Mouse (Mus musculus) v-Abl transformed pro-B cells (cell line): Measurements from ENCODE around the gene Cabp2.

Experiments
- in situ Hi-C, 2 experiments: fragments of 400-800 bp; cut with MboI; formaldehyde crosslinking; loops; one replicate each; pipeline ENCODE4 v1.15.1; 2025; ENCODE audit not compliant: unreplicated experiment in 2 of 2

Cabp2 gene

GRCm38 (mm10) chr19:4072706-4073424 lies 8.5 kb upstream of the Cabp2 start:
- in situ Hi-C loops: no loop called here

- in situ Hi-C loops: loop anchor here (25.0 kb wide), 2 partner anchors 337 to 362 kb away; partner anchors contain the start of gene Rhod (in 1 of the 2)
Measured at GRCm38 (mm10) chr19:4075531-4075930, 5.8 kb upstream of the Cabp2 start.

GRCm38 (mm10) chr19:4079594-4079993 lies 1.8 kb upstream of the Cabp2 start:
- in situ Hi-C loops: loop anchor here (25.0 kb wide), 2 partner anchors 333 to 358 kb away; partner anchors contain the start of gene Rhod (in 1 of the 2)

GRCm38 (mm10) chr19:4080511-4081009 lies 818 bp upstream of the Cabp2 start:
- in situ Hi-C loops: loop anchor here (25.0 kb wide), 2 partner anchors 332 to 357 kb away; partner anchors contain the start of gene Rhod (in 1 of the 2)

GRCm38 (mm10) chr19:4082219-4082965 lies 1.0 kb downstream of the Cabp2 start:
- in situ Hi-C loops: loop anchor here (25.0 kb wide), 2 partner anchors 330 to 355 kb away; partner anchors contain the start of gene Rhod (in 1 of the 2)

- in situ Hi-C loops: loop anchor here (25.0 kb wide), 2 partner anchors 329 to 354 kb away; partner anchors contain the start of gene Rhod (in 1 of the 2)
Measured at GRCm38 (mm10) chr19:4083316-4083715, 1.9 kb downstream of the Cabp2 start.

GRCm38 (mm10) chr19:4083826-4084225 lies 2.4 kb downstream of the Cabp2 start:
- in situ Hi-C loops: loop anchor here (25.0 kb wide), 2 partner anchors 328 to 353 kb away; partner anchors contain the start of gene Rhod (in 1 of the 2)

GRCm38 (mm10) chr19:4084984-4085383 lies 3.6 kb downstream of the Cabp2 start:
- in situ Hi-C loops: loop anchor here (25.0 kb wide), 2 partner anchors 327 to 352 kb away; partner anchors contain the start of gene Rhod (in 1 of the 2)

GRCm38 (mm10) chr19:4086156-4086555 lies 4.8 kb downstream of the Cabp2 start:
- in situ Hi-C loops: loop anchor here (25.0 kb wide), 2 partner anchors 326 to 351 kb away; partner anchors contain the start of gene Rhod (in 1 of the 2)

- in situ Hi-C loops: loop anchor here (25.0 kb wide), 2 partner anchors 325 to 350 kb away; partner anchors contain the start of gene Rhod (in 1 of the 2)
Measured at GRCm38 (mm10) chr19:4087090-4087489, 5.7 kb downstream of the Cabp2 start.

GRCm38 (mm10) chr19:4088146-4088545 lies 6.8 kb downstream of the Cabp2 start:
- in situ Hi-C loops: loop anchor here (25.0 kb wide), 2 partner anchors 324 to 349 kb away; partner anchors contain the start of gene Rhod (in 1 of the 2)

- in situ Hi-C loops: loop anchor here (25.0 kb wide), 2 partner anchors 323 to 348 kb away; partner anchors contain the start of gene Rhod (in 1 of the 2)
Measured at GRCm38 (mm10) chr19:4089128-4089527, 7.8 kb downstream of the Cabp2 start.

GRCm38 (mm10) chr19:4090446-4090845 lies 9.1 kb downstream of the Cabp2 start:
- in situ Hi-C loops: loop anchor here (5.0 to 25.0 kb wide), 3 partner anchors 38 to 347 kb away; partner anchors contain the start of gene Rhod (in 1 of the 2)

GRCm38 (mm10) chr19:4091383-4091782 lies 10.0 kb downstream of the Cabp2 start:
- in situ Hi-C loops: loop anchor here (5.0 to 25.0 kb wide), 3 partner anchors 39 to 346 kb away; partner anchors contain the start of gene Rhod (in 1 of the 2)

- in situ Hi-C loops: loop anchor here (5.0 to 25.0 kb wide), 3 partner anchors 40 to 345 kb away; partner anchors contain the start of gene Rhod (in 1 of the 2)
Measured at GRCm38 (mm10) chr19:4092750-4093149, 11.4 kb downstream of the Cabp2 start.

GRCm38 (mm10) chr19:4093772-4094171 lies 12.4 kb downstream of the Cabp2 start:
- in situ Hi-C loops: loop anchor here (5.0 to 25.0 kb wide), 3 partner anchors 41 to 344 kb away; partner anchors contain the start of gene Rhod (in 1 of the 2)

- in situ Hi-C loops: loop anchor here (5.0 to 25.0 kb wide), 3 partner anchors 42 to 343 kb away; partner anchors contain the start of gene Rhod (in 1 of the 2)
Measured at GRCm38 (mm10) chr19:4094348-4094747, 13.0 kb downstream of the Cabp2 start.

- in situ Hi-C loops: loop anchor here (5.0 to 25.0 kb wide), 4 partner anchors 38 to 342 kb away; partner anchors contain the start of genes Gstp3 (in 1 of the 2) and Rhod (in 1 of the 2)
Measured at GRCm38 (mm10) chr19:4094774-4095303, 13.5 kb downstream of the Cabp2 start.

- in situ Hi-C loops: loop anchor here (5.0 to 25.0 kb wide), 3 partner anchors 39 to 341 kb away; partner anchors contain the start of genes Gstp3 (in 1 of the 2) and Rhod (in 1 of the 2)
Measured at GRCm38 (mm10) chr19:4095802-4096201, 14.4 kb downstream of the Cabp2 start.
